Comparison of ENCODE assay signal across 23 mouse cellular contexts in the genomic region with DNA sequence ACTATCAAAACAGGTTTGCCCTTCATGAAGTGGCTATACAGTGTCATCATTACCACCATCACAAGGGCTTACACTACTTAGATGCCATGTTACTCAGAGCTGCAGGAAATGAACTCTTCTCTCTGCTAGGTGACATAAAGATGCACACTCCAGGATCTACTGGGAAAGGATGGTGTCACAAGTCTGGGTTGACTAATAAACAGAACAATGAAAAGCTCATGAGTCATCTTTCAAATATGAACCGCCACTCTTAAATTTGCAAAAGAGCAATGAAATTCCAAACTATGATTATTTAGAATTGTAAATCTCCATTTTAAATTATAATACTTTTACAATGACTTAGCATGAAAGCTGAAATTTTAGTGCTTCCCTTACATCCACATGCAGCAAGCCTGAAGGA.
"Had no signal": no experiment of that assay in that cellular context is flagged by ENCODE, and none has a peak within 500 bp of the region (broad histone marks: within the 10 kb centered on the region; RNA-seq: fewer than 3 reads in every experiment).

No protein-coding gene starts in this region.

- H3K27me3 ChIP-seq: heart, embryonic 12.5 days; hindbrain, embryonic 13.5 days; hindbrain, embryonic 15.5 days; kidney, embryonic 15.5 days; limb, embryonic 13.5 days; limb, embryonic 15.5 days; liver, embryonic 12.5 days had no signal

- H3K36me3 ChIP-seq: heart, embryonic 10.5 days; heart, embryonic 12.5 days; hindbrain, embryonic 13.5 days; hindbrain, embryonic 15.5 days; kidney, embryonic 15.5 days; limb, embryonic 13.5 days; limb, embryonic 15.5 days; liver, embryonic 12.5 days had no signal

- H3K9me3 ChIP-seq: heart, embryonic 10.5 days; heart, embryonic 12.5 days; hindbrain, embryonic 13.5 days; hindbrain, embryonic 15.5 days; kidney, embryonic 15.5 days; limb, embryonic 13.5 days; limb, embryonic 15.5 days; liver, embryonic 12.5 days had no signal

- H3K4me3 ChIP-seq: heart, embryonic 10.5 days; heart, embryonic 12.5 days; hindbrain, embryonic 13.5 days; hindbrain, embryonic 15.5 days; kidney, embryonic 15.5 days; layer of hippocampus, adult 2 months; left cerebral cortex, adult 2 months; limb, embryonic 13.5 days; limb, embryonic 15.5 days; liver, embryonic 12.5 days had no signal

- H3K4me1 ChIP-seq: hindbrain, embryonic 13.5 days; hindbrain, embryonic 15.5 days; kidney, embryonic 15.5 days; limb, embryonic 15.5 days; liver, embryonic 12.5 days had no signal

- DNase-seq: gastrocnemius, postnatal 14 days; gastrocnemius, postnatal 36 days; heart, adult 18-20 months; heart, postnatal 10 days; heart, postnatal 36 days; kidney, adult 11 months; kidney, adult 2 months; kidney, adult 9 months; kidney, postnatal 14 days; kidney, postnatal 36 days had no signal

- H3K27ac ChIP-seq: heart, embryonic 10.5 days; hindbrain, embryonic 13.5 days; hindbrain, embryonic 15.5 days; hindbrain, postnatal 0 days; kidney, embryonic 15.5 days; kidney, postnatal 0 days; layer of hippocampus, adult 2 months; left cerebral cortex, adult 2 months; limb, embryonic 13.5 days; limb, embryonic 15.5 days; liver, embryonic 12.5 days; liver, embryonic 14.5 days had no signal
